Mouse (Mus musculus): ENCODE data around the gene Mief2.

GRCm38 (mm10) chr11:60736491-60736890 is 8.3 kb downstream of the Mief2 start:
- TF ChIP-seq MAFK (IDR thresholded peaks at IDR 0.05; ENCODE audit: borderline replicate concordance, low read depth, low read length): no peak
- no peak for TF ChIP-seq RAD21 (IDR thresholded peaks at IDR 0.05; ENCODE audit: low read depth, low read length)

Data from MEL (cell line).